Mouse (Mus musculus): ENCODE data around the gene Glis3. TPM values are rescaled to one million over a fixed set of nuclear protein-coding genes. Genes with fewer than 3 reads are reported as not detected.

The Glis3 gene
- total RNA-seq, 2 experiments from 2014 or later = 0.38 to 0.43 TPM

DNA sequence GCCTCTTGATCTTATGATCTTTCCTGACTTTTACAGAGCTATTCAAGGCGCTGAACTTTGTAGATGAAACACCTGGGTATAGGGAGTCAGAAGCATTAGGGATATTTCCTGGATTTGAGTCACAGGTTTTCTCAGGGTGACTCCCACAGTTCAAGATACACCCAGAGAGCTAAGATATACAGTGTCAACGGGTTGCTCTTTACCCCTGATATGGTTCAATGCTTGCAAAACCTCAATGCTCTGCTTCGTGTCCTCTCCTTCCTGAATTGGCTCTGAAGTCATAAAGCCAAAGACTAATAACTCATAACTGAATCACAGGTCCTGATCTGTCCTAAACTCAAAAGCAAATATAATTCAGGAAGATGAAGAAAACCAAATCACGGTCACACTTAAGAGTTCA is 319.0 kb downstream of the Glis3 start:
- ATAC-seq (replicated peaks; ENCODE audit: low FRiP score, poor library complexity, severe bottlenecking) = no peak

DNA sequence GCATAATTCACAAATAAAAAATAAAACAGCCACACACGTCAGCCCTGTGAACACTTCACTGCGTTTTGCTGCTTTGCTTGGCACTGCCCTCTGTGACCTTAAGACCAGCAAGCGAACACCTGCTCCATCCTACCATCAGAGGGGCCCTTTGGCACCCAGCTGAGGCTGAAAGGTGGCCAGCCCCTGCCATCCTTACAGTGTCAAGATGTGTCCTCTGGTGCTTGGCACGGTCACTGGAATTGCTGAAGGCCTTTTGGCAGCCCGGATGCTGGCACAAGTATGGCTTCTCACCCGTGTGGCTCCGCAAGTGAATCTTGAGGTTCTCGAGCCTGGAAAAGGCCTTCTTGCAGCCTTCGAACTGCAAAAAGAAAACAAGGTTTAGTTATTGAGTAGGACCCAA is 322.3 kb downstream of the Glis3 start:
- ATAC-seq (replicated peaks; ENCODE audit: low FRiP score, poor library complexity, severe bottlenecking) = no peak

DNA sequence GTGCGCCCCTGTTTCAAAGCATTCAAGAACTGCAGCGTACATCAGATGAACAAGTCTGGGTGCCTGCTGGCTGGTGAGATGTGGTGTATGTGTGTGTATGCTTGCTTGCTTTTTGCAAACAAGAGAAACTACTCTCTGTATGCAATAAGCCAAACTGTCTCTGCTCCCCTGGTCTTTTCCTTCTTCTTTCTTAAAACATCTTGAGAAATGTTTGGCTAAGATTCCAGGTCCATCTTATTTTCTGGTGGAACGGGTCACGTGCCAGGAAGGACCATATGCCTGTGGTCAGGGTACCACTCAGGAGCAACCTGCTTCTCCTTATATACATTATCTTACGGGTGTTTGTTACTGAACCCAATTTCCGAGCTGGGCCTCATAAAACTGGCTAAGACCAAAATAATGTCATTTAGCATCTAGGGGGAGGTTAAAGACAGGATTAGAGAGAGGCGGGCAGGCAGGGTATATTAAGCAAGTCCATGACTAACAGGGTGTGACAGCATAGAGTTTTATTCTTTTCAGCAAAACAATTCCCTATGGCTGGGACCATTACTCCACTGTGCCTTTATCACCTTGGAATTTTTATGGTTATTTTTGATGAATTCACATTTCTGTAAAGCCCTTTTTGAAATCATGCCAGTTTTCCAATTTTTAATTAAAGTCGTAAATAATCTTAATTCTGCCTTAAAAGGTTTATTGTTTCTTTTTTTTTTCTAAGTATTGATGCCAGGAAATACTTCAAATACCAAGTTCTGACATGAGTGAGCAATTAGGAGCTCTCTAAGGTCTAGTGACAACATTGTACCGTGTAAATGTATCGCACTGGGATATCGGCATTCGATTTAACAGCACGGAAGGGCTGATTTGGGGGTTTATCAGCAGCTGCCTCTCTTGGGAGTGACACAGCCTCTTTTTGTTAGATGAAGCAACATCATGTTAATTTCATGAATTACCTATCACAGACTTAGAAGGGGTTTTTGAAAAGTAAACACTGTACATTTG is 328.5 kb downstream of the Glis3 start:
- no peak for ATAC-seq (replicated peaks; ENCODE audit: low FRiP score, poor library complexity, severe bottlenecking)

DNA sequence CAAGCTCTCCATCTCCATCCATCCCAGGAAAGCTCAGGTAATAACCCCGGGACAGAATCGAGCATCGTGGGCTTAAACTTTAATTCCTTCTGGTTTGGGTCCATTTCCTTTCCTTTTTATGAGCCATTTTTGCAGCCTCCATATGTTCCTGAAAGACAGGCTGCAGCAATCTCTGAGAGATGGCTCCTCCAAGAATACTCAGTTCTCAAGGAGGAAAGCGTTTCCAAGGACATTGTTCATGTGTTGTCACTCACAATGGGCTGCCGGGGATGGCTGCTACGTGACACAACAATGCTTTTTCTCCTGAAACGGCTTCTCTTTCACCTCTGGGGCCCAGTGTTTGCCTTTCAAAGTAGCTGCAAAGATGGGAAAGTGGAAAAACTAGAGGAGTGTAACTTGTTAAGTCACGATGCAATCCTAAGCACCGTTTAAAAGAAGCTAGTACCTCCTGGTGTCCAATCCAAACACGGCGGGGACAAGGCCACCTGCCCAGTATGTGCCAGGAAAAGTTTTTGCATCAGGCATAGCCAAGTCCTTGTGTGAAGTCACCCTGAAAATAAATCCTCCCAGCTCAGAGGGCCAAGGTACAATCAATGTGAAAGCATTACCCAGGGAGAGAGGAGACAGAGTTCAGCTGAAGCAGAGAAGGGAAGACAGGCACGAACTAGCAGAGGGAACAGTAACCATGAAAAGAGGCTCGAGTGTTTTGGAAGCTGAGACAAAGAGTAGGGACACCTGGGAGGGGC is 332.6 kb downstream of the Glis3 start:
- ATAC-seq (replicated peaks; ENCODE audit: low FRiP score, poor library complexity, severe bottlenecking) = no peak

DNA sequence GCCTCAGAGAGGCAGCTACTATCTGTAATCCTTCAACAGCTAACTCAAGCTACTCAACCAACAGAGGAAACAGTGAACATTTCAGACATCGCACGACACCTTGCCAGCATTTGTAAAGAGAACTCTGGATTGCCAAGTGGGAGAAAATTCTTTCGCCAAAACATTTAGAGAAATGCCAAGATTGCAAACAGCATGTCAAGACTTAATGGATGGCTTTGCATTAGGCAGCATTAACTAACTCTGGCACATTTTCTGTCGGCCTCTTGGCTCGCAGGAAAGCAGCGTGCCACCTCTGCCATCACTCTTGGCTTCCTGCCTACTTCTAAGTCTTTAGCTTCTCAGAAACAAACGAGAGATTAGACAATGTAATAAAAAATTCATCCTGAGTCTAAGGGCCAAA is 336.2 kb downstream of the Glis3 start:
- no peak for ATAC-seq (replicated peaks; ENCODE audit: low FRiP score, poor library complexity, severe bottlenecking)

DNA sequence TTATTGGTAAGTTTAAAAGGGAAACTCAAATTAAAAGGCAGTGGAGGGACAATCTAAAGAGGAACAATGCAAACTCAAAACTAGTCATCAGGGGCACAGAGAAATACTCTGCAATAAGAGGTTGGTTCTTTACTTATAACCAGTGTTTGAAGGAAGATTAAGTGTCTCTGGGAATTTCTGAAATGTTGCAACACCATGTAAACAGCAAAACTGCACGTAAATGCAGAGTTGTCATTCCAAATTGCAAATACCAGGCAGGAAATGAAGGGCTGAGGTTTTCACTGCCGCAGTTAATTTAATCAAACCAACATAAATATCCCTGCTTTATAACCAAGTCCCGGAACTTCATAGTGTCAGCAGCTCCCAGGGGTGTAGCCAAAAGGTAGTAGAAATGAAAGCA is 342.3 kb downstream of the Glis3 start:
- ATAC-seq (replicated peaks; ENCODE audit: low FRiP score, poor library complexity, severe bottlenecking) = no peak

DNA sequence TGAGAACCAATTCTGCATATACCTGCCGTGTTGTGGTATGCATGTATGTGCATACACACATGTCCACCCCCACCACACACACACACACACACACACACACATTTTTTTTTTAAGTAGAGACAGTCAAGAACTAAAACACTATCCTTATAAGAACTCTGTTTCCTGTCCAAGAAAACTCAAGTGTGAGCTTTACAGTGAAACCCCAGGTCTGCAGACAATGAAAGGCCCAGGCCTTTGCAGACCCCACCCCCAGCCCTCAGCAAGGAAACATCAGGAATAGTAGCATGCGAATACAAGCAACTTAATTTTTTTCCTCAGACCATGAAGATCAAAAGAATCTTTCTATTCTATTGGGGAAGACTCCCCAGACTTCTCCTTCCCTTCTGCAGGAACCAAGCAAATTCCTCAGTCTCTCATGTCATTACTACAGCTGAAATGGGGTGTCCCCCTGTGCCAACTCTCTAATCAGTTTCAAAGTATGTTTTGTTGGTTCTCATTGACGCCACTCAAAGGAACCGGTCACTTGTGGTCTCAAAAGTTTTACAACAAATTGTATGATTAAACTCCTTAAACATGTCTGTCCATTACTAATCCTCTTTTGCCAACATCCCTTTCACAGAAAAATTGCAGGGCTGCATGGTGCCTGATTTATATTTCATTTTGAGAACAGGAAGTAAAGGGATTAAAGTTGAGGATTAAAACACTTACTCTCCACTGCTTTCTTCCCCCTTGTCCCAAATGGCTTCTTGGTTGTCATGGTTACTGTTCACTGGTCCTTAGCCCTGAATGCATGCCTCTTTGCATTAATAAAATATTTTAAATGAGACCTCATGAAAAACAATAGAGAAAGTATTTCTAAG is 343.0 kb downstream of the Glis3 start:
- no peak for ATAC-seq (replicated peaks; ENCODE audit: low FRiP score, poor library complexity, severe bottlenecking)

DNA sequence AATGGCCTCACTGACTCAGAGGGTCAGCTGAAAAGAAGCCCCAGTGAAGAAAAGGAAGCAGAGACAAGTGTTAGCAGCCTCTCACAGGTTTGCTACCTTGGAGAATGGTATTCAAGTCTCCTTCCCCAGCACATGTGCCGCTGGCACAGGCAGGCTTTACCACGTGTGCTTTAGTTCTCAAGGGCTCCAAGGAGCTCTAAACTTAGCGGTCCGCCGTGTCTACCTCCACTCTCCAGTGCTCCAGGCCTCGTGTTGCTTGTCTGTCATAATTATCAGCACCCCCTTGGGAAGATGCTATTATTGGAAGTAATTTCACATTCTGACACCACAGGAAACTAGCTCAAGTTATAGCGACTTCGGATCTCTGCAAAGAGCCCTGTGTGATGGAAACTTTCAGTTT is 344.0 kb downstream of the Glis3 start:
- no peak for ATAC-seq (replicated peaks; ENCODE audit: low FRiP score, poor library complexity, severe bottlenecking)

DNA sequence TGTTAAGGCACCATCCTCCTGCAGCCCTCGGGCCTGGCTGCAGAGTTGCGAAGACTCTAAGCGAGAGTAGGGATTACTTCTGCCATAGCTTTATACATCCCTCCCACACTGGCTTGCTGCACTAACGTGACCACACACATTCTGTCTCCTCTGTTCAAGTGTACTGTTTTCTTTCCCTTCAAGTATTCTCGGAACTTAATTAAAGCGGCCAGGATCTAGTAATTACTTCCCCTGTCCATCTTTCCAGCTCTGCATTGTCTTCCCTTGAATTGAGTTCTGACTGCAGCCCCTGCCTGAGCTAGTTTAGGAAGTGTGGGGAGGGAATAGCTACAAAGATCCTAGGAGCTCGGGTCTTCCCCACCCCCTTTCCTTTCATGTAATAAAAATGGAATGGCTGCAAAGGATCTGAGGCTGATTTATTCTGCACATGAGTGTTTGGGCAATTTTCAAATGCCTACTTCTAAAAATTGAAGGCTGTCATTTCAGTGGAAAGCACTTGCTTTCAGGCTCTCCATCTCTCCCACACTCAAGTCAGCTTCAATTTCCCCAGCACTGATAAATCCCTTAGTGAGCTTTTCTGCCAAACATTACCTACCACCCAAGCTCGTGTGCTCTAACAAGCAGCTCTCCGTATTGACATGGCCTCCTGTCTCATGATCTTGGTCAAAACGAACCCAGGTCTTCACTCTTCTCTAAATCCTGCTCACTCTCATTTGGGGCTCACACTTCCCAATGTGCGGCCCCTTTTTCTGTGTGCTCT is 346.7 kb downstream of the Glis3 start:
- no peak for ATAC-seq (replicated peaks; ENCODE audit: low FRiP score, poor library complexity, severe bottlenecking)

DNA sequence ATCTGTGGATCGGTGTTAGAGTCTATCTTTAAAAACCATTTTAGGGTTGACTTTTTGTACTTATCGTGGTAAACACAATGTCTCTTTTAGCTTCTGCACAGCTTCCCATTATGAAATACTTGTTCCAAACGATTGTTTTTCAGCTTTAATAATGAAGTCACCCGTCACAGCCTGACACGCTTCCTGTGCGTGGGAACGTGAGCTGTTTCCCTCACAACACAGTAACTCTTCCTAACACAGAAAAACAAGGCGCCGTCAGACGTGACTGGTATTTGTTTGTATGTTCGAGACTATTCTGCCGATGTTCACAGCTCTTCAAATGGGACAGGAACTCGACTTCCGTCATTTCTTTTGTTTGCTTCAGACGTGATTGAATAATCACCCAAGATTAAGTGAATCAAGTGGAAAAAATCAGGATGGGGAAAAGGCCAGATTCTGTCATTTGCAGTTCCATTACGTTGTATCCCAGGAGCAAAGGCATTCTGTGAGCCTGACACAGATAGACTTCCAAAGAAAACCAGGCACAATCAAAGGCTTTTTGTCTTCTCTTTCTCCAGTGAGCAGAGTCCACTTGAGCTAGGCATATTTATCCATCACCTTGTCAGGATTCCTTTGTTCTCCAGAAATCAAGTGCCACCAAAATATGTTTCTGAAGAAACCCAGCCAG is 351.3 kb downstream of the Glis3 start:
- no peak for ATAC-seq (replicated peaks; ENCODE audit: low FRiP score, poor library complexity, severe bottlenecking)

DNA sequence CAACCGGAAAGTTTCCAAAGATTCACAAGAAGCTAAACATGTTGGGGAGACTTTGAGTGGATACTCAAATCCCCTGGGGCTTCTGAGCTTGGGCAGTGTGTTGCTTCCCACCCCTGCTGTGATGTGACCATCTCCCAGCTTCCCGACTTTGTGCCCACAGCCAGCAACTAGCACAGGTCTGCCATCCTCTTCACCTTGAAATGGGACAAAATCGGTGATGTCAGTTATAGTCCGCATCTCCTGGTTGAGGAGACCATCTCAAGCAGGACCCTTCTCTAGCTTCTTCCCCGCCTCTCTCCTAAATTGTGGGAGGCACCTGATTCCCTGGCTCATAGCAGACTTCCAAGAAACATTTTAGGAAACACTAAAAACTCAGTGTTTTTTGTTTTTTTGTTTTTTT is 352.3 kb downstream of the Glis3 start:
- no peak for ATAC-seq (replicated peaks; ENCODE audit: low FRiP score, poor library complexity, severe bottlenecking)

DNA sequence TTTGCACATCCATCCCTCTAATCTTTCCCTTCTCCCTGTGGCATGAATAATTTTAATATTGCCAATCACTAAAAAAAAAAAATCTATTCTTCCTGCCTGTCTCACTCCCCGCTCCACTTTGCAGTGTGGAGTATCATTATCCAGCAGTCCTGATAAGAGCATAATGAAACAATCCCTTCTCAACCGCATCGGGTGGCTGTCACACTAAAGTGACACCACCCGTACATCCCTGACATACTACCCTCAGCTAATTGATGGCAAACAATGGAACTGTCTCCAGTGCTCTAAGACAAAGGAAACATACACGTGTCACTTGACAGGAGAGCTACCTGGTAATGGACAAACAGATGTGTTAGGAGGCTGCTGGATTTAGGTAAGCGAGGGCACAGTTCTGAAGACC is 373.8 kb downstream of the Glis3 start:
- ATAC-seq (replicated peaks; ENCODE audit: low FRiP score, poor library complexity, severe bottlenecking) = no peak

DNA sequence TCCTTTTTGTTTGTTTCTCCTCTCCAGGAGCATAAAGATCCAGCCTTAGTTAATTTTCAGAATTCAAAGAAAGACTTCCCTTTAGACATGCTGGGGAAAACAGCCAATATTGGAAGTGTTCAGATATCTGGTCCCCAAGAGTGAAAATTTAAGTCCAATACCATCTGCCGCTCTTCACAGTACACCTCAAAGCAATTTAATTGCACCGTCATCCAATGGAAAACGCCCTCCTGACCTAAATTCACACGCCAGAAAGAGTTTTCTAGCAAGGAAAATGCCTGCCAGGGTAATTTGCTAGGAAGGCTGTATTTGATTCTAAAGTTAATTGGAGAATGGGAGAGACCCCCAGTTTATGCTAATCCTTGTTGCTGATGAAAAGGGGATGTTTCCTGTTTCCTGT is 374.4 kb downstream of the Glis3 start:
- ATAC-seq (replicated peaks; ENCODE audit: low FRiP score, poor library complexity, severe bottlenecking) = no peak

DNA sequence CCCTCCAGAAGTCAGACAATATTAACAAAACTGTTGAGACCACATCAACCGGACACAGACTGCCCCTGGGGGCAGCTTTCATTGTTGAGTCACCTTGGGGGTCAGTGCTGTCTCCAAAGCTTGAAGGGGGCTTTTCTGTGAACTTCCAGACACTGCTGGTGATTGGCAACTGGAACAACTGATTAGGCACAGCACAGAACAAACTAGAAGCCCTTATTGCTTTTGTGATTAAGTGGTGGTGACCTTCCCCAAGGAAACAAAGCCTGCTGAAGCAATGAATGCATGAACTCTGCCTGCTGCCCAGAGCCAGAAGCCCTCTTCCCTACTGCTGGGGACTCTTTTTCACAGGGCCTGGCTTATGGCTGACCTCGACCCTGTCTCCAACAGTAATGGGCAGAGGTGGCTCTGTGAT is 377.0 kb downstream of the Glis3 start:
- ATAC-seq (replicated peaks; ENCODE audit: low FRiP score, poor library complexity, severe bottlenecking) = no peak

DNA sequence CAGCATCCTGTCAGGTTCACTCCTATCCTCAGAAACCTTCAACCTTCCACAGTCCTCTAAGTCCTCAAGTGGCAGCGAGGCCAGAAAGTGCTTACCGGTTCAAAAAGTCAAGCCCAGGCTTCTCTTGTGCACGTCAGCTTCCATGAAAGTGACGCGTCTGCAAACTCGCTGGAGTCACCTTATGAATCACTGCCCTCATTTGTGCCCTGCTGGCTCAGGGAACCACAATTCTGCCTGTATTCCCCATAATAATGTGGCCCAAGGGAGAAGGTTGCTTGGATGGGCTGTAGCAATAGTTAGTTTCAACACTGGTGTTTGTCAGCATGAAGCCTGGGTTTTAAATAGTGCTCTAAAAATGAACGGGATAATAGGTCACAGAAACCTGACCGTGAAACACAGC is 379.7 kb downstream of the Glis3 start:
- ATAC-seq (replicated peaks; ENCODE audit: low FRiP score, poor library complexity, severe bottlenecking) = no peak

DNA sequence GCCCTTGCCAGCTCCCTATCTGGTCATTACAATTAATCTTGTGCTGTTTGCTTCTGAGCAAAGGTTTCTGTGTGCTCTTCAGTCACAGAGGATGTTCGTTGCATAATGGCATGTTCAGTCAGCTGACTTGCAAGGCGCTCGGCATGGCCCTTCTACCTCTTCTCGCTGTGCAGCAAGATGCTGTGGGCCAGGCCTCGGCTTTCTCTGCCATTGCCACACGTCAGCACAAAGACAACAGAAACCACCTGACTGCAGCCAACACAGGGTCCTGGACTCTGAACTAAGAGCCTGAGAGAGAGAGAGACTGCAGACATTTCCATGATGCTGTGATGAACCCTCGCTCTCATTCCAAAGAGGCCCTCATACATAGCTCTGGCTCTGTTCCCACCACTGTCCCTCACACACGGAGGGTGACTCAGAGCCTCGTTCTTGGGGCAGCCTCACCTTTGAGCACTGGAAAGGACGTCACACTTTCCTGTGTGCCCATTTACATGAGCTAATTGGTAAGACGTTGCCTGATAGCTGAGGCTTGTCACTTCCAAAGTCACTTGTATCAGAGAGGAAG is 380.6 kb downstream of the Glis3 start:
- ATAC-seq (replicated peaks; ENCODE audit: low FRiP score, poor library complexity, severe bottlenecking) = no peak

DNA sequence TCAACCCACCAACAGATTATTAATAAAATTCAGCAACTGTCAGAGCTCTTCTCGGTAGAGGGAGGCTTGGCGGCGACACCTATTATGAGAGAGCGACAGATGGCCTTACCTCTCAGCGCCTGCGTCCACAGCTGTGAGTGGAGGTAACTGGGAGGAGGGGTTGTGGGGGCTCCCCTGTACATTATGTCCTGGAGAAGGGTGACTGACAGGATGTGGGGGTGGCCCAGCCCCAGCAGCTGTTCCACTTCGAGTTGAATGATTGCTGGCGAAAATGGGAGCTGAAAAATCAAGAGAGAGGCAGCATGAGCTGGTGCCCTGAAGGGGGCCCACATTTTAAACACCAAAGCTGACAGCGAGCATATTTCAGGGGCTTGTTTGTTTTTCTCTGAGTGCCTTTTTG is 381.2 kb downstream of the Glis3 start:
- ATAC-seq (replicated peaks; ENCODE audit: low FRiP score, poor library complexity, severe bottlenecking) = no peak

DNA sequence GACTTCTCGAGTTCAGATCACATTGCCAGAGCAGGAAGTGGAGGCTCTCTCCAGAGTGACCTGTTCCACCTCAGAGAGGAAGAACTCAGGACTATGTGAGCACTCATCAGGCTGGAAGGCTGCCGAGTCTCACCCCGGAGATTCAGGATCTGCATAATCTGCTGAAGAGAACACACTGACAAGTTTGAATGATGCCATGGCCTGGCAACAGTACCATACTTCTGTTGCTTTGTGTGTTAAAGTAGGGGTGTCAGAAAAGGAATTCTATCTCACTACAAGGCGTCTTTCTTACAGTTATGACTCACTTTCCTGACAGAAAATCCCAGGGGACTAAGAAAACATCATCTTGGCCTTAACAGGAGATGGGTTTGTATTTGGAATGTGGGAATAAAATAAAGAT is 388.3 kb downstream of the Glis3 start:
- no peak for ATAC-seq (replicated peaks; ENCODE audit: low FRiP score, poor library complexity, severe bottlenecking)

DNA sequence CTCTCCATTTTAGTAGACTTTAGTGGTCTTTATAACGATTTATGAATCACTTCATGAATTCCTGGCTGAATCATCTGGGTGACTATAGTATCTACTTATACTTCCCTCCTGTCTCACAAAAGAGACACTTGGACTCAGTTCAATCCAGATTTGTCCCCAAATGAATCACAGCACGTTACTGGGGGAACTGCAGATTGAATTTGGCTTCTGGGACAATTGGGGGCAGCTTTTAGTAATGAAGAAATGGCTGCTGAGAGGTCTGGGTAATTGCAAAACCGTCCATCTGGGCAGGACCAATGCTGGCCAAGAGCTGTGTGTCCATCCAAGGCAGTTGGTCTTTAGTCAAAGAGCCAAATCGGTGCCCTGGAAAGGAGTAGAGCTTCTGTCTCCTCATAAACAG is 390.4 kb downstream of the Glis3 start:
- no peak for ATAC-seq (replicated peaks; ENCODE audit: low FRiP score, poor library complexity, severe bottlenecking)

Measured in erythroblast, adult 5-6 weeks (primary cell).